Mouse (Mus musculus) fibroblast of lung, adult 2 months (primary cell): Measurements from ENCODE around the gene Abi3.
A peak's percentile ranks its signal among the peaks of the same experiment; 100 is the strongest.

Experiments
- DNase-seq: peaks from one replicate; pipeline ENCODE4 v3.0.0-alpha.2; 2011; ENCODE audit warnings: low read depth

The Abi3 gene

GRCm38 (mm10) chr11:95825625-95826024 is 16.7 kb downstream of the Abi3 start:
- DNase-seq, result no peak

- no peak for DNase-seq
Measured at GRCm38 (mm10) chr11:95824877-95825243, 17.4 kb downstream of the Abi3 start.

GRCm38 (mm10) chr11:95824071-95824876 is 18.0 kb downstream of the Abi3 start, which contains the start of gene Phospho1:
Gene Phospho1, plus strand, starts transcription at chr11:95824499.
- DNase-seq, result peak; percentile 73

GRCm38 (mm10) chr11:95822437-95822836 is 19.8 kb downstream of the Abi3 start:
- no peak for DNase-seq

- no peak for DNase-seq
Measured at GRCm38 (mm10) chr11:95821511-95821910, 20.8 kb downstream of the Abi3 start.

GRCm38 (mm10) chr11:95819138-95819537 is 23.1 kb downstream of the Abi3 start:
- no peak for DNase-seq

- DNase-seq, result no peak
Measured at GRCm38 (mm10) chr11:95815412-95815811, 26.9 kb downstream of the Abi3 start.

GRCm38 (mm10) chr11:95814857-95815256 is 27.4 kb downstream of the Abi3 start:
- no peak for DNase-seq

- DNase-seq, result no peak
Measured at GRCm38 (mm10) chr11:95814101-95814500, 28.2 kb downstream of the Abi3 start.

- DNase-seq, result no peak
Measured at GRCm38 (mm10) chr11:95812224-95812623, 30.1 kb downstream of the Abi3 start.

GRCm38 (mm10) chr11:95811741-95812140 is 30.5 kb downstream of the Abi3 start:
- no peak for DNase-seq

- no peak for DNase-seq
Measured at GRCm38 (mm10) chr11:95810828-95811227, 31.4 kb downstream of the Abi3 start.

- DNase-seq, result no peak
Measured at GRCm38 (mm10) chr11:95809603-95810002, 32.7 kb downstream of the Abi3 start.

GRCm38 (mm10) chr11:95808448-95809011 is 33.7 kb downstream of the Abi3 start:
- DNase-seq, result no peak

- DNase-seq, result no peak
Measured at GRCm38 (mm10) chr11:95807884-95808283, 34.4 kb downstream of the Abi3 start.

- DNase-seq, result no peak
Measured at GRCm38 (mm10) chr11:95805527-95805926, 36.7 kb downstream of the Abi3 start.

GRCm38 (mm10) chr11:95805010-95805409 is 37.3 kb downstream of the Abi3 start:
- DNase-seq, result no peak

- DNase-seq, result no peak
Measured at GRCm38 (mm10) chr11:95795582-95795981, 46.7 kb downstream of the Abi3 start.

- no peak for DNase-seq
Measured at GRCm38 (mm10) chr11:95794201-95794600, 48.1 kb downstream of the Abi3 start.

GRCm38 (mm10) chr11:95792950-95793509 is 49.2 kb downstream of the Abi3 start:
- DNase-seq, result no peak

- no peak for DNase-seq
Measured at GRCm38 (mm10) chr11:95791787-95792186, 50.5 kb downstream of the Abi3 start.

GRCm38 (mm10) chr11:95789451-95789891 is 52.8 kb downstream of the Abi3 start:
- no peak for DNase-seq

GRCm38 (mm10) chr11:95786511-95786910 is 55.8 kb downstream of the Abi3 start:
- DNase-seq, result no peak
